Mouse (Mus musculus): ENCODE results near the gene C1qb. TPM values are rescaled to one million over a fixed set of nuclear protein-coding genes. Genes with fewer than 3 reads are reported as not detected.

The C1qb gene
- polyA plus RNA-seq, 1 experiment from 2014 or later = 71.4 TPM

DNA sequence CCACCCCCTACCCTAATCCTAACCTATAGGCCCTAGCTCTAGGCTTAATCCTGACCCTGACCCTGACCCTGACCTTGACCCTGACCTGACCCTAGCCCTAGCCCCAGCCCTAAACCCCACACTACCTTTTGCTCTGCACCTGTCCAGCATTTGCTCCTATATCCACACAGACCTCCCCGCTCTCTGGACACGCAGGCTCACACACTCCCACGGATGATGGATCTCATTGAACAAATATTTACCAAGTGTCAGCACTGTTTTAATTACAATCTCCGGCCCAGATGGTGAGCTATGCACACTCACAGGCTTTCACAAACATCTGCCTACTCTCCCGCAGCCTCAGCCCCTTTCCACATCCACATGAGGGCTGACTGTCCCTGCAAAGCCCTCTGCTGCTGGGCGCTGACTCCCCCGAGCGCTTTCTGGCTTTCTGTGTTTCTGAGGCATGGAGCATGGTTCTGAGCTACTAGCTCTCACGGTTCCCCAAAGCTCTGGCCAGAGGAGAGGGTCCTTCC lies 12.2 kb upstream of the C1qb start:
- Histone ChIP-seq H3K4me1 (replicated peaks; ENCODE audit: control insufficient read depth, insufficient read depth, low read length) (no peaks in the 10 kb centered on the region), H3K9me3 (ENCODE audit: control insufficient read depth) (no peaks in the 10 kb centered on the region), H3K27ac (ENCODE audit: low read depth, low read length) (no peak overlapping the region), H3K36me3 (ENCODE audit: control insufficient read depth, insufficient read depth) (no peaks in the 10 kb centered on the region), H3K9ac (ENCODE audit: low read depth, low read length) (no peak overlapping the region), H3K4me2 (replicated peaks; ENCODE audit: low read depth) (no peak overlapping the region), H3K27me3 (replicated peaks; ENCODE audit: control insufficient read depth, insufficient read depth, low read length) (peaks cover 18% of the 10 kb centered on the region; the same call in 1 of the 2 replicates), H3K4me3 (ENCODE audit: low read depth, low read length) (no peak overlapping the region)
- no peak for TF ChIP-seq CTCF (IDR thresholded peaks at IDR 0.05; ENCODE audit: low read depth)
- 32% methylated on average over 9 of the region's 9 CpGs for WGBS
- 0 out of 2 replicates have a peak, but pooled peaks have one; percentile 29 for ATAC-seq

DNA sequence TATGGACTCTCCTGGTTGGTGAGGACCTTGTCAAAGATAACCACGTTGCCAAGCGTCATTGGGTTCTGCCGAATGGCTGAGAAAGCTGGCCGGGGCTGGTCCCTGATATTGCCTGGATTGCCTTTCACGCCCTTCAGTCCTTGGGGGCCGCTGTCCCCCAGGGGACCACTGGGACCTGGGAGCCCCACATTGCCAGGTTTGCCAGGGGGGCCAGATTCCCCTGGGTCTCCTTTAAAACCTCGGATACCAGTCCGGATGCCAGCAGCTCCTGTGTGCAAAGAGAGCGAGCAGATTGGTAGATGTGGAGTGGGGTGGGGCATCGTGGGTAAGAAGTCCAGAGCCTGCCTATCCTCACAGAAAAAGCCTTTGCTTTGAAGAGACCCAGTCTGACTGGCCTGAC lies 10.5 kb upstream of the C1qb start:
- no peaks in the 10 kb centered on the region for H3K4me1 ChIP-seq (replicated peaks; ENCODE audit: control insufficient read depth, insufficient read depth, low read length)
- peaks cover 18% of the 10 kb centered on the region; the same call in 1 of the 2 replicates for H3K27me3 ChIP-seq (replicated peaks; ENCODE audit: control insufficient read depth, insufficient read depth, low read length)
- H3K4me2 ChIP-seq (replicated peaks; ENCODE audit: low read depth) = no peak overlapping the region
- no peak overlapping the region for H3K4me3 ChIP-seq (ENCODE audit: low read depth, low read length)
- no peaks in the 10 kb centered on the region for H3K9me3 ChIP-seq (ENCODE audit: control insufficient read depth)
- ATAC-seq = no peak
- 26% methylated on average over 10 of the region's 10 CpGs for WGBS
- H3K36me3 ChIP-seq (ENCODE audit: control insufficient read depth, insufficient read depth) = no peaks in the 10 kb centered on the region
- no peak overlapping the region for H3K27ac ChIP-seq (ENCODE audit: low read depth, low read length)
- no peak overlapping the region for H3K9ac ChIP-seq (ENCODE audit: low read depth, low read length)
- no peak for TF ChIP-seq CTCF (IDR thresholded peaks at IDR 0.05; ENCODE audit: low read depth)

DNA sequence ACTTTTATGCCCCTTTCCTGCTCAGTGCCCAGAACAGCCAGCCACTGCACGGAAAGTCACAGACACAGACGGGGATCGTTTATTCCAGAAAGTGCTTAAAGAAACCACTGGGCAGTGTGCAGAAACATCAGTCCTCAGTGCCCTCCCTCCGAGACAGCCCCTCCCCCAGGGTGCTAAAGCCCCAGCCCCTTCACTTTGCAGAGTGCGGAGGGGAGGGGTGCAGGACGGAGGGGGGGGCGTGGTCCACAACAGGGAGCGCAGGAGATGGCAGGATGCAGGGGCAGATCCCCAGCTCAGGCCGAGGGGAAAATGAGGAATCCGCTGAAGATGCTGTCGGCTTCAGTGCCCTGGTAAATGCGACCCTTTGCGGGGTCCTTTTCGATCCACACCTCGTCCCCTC lies 9.9 kb upstream of the C1qb start:
- Histone ChIP-seq H3K27ac (ENCODE audit: low read depth, low read length) (no peak overlapping the region), H3K9me3 (ENCODE audit: control insufficient read depth) (no peaks in the 10 kb centered on the region), H3K4me3 (ENCODE audit: low read depth, low read length) (0 out of 2 replicates have a peak overlapping the region, but pooled peaks have one; percentile 2), H3K9ac (ENCODE audit: low read depth, low read length) (no peak overlapping the region), H3K36me3 (ENCODE audit: control insufficient read depth, insufficient read depth) (no peaks in the 10 kb centered on the region), H3K4me2 (replicated peaks; ENCODE audit: low read depth) (no peak overlapping the region; the same call in 1 of the 2 replicates), H3K4me1 (replicated peaks; ENCODE audit: control insufficient read depth, insufficient read depth, low read length) (no peaks in the 10 kb centered on the region), H3K27me3 (replicated peaks; ENCODE audit: control insufficient read depth, insufficient read depth, low read length) (peaks cover 18% of the 10 kb centered on the region; the same call in 1 of the 2 replicates)
- TF ChIP-seq CTCF (IDR thresholded peaks at IDR 0.05; ENCODE audit: low read depth) = no peak
- WGBS = 9% methylated on average over 15 of the region's 15 CpGs
- ATAC-seq = no peak

DNA sequence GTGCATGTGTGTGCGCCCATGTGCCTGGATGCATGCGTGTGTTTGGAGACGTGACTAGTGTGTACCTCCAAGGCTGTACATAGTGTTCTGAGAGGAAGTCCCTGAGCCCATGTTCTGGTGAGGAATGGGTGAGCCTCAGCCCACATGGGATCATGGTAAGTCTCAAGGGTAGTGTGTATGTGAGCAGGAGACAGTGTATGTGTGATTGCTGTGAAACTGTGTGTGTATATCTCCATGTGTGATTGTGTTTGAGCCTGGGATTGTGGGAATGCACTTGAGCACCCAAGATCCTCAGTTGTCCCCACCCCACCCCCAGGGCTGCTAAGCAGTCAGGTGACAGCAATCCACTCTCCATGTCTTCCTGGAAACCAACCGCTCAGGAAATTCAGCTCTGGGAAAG lies 8.8 kb upstream of the C1qb start:
- ATAC-seq = no peak
- no peaks in the 10 kb centered on the region for H3K9me3 ChIP-seq (ENCODE audit: control insufficient read depth)
- no peak overlapping the region for H3K4me3 ChIP-seq (ENCODE audit: low read depth, low read length)
- no peaks in the 10 kb centered on the region for H3K36me3 ChIP-seq (ENCODE audit: control insufficient read depth, insufficient read depth)
- WGBS = 59% methylated on average over 4 of the region's 4 CpGs
- H3K27ac ChIP-seq (ENCODE audit: low read depth, low read length) = no peak overlapping the region
- peaks cover 18% of the 10 kb centered on the region; the same call in 1 of the 2 replicates for H3K27me3 ChIP-seq (replicated peaks; ENCODE audit: control insufficient read depth, insufficient read depth, low read length)
- no peak overlapping the region for H3K4me2 ChIP-seq (replicated peaks; ENCODE audit: low read depth)
- TF ChIP-seq CTCF (IDR thresholded peaks at IDR 0.05; ENCODE audit: low read depth) = no peak
- H3K9ac ChIP-seq (ENCODE audit: low read depth, low read length) = no peak overlapping the region
- H3K4me1 ChIP-seq (replicated peaks; ENCODE audit: control insufficient read depth, insufficient read depth, low read length) = no peaks in the 10 kb centered on the region

DNA sequence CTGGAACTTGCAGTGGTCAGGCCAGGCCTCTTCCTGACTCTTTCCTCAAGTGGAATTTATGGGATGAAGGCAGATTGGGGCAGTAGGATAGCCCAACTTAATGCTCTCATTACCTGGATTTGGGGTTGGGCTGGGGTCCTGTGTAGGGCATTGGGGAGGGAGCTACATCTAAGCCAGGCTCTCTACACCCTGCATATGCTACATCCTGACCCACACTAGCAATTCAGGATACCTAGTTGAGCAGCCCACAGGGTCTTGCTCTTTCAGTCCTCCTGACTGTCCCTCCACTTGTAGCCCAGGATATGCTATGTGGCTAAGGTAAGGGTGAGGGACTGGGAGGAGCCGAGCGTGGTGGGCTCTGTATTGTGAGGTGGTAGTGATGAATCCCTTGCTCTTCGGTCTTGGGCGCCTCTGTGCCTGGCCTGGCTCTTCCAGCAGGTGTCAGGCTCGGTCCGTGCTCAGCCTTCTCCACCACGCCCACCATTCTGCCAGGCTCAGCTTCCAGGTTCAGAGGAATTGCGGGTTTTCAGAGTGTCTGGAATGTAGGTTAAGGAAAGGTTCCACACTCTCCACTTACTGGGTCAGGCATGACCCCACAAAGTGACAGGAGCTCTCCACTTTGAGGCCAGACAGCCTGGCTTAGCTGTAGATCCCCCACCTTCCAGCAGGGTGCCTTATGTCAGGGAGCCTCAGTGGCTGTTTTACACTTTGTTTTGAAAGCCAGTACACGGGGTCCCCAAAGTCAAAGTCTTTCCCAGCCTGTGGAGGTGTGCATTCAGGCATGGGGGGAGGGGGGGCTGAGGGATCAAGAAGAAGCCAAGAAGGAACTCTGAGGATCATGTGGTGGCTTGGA lies 7.9 kb upstream of the C1qb start:
- H3K27ac ChIP-seq (ENCODE audit: low read depth, low read length) = no peak overlapping the region
- no peaks in the 10 kb centered on the region for H3K36me3 ChIP-seq (ENCODE audit: control insufficient read depth, insufficient read depth)
- no peak overlapping the region for H3K9ac ChIP-seq (ENCODE audit: low read depth, low read length)
- TF ChIP-seq CTCF (IDR thresholded peaks at IDR 0.05; ENCODE audit: low read depth) = peak; percentile 89
- no peak overlapping the region for H3K4me2 ChIP-seq (replicated peaks; ENCODE audit: low read depth)
- peaks cover 18% of the 10 kb centered on the region; the same call in 1 of the 2 replicates for H3K27me3 ChIP-seq (replicated peaks; ENCODE audit: control insufficient read depth, insufficient read depth, low read length)
- ATAC-seq = no peak
- H3K9me3 ChIP-seq (ENCODE audit: control insufficient read depth) = no peaks in the 10 kb centered on the region
- no peaks in the 10 kb centered on the region for H3K4me1 ChIP-seq (replicated peaks; ENCODE audit: control insufficient read depth, insufficient read depth, low read length)
- H3K4me3 ChIP-seq (ENCODE audit: low read depth, low read length) = no peak overlapping the region
- 6% methylated on average over 9 of the region's 9 CpGs for WGBS

DNA sequence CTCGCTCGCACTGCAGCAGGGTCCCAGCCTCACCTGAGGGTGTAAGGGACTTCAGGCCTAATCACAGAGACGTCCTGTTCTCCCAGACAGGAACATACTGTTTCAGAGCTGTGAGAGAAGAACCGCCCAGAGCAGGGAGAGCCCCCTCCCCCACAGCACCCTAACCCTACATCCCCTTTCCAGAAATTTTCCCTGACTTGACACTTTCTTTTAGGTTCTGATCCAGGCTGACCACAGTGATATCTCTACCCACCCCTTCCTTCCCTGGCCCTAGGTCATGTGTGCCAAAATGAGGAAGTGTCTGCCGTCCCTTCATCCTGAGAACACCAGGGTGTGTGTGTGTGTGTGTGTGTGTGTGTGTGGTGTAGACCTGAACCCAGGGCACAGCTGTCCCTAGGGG lies 6.8 kb upstream of the C1qb start, which contains the start of gene C1qc:
Gene C1qc (minus strand): TSS at position 255 of the 400 bp plus-strand sequence.
- Histone ChIP-seq H3K36me3 (ENCODE audit: control insufficient read depth, insufficient read depth) (no peaks in the 10 kb centered on the region), H3K4me3 (ENCODE audit: low read depth, low read length) (no peak within 1 kb of the TSS), H3K9me3 (ENCODE audit: control insufficient read depth) (no peaks in the 10 kb centered on the region), H3K4me2 (replicated peaks; ENCODE audit: low read depth) (no peak within 1 kb of the TSS), H3K27ac (ENCODE audit: low read depth, low read length) (no peak within 1 kb of the TSS), H3K4me1 (replicated peaks; ENCODE audit: control insufficient read depth, insufficient read depth, low read length) (no peaks in the 10 kb centered on the region), H3K9ac (ENCODE audit: low read depth, low read length) (no peak within 1 kb of the TSS), H3K27me3 (replicated peaks; ENCODE audit: control insufficient read depth, insufficient read depth, low read length) (peaks cover 18% of the 10 kb centered on the region; the same call in 1 of the 2 replicates)
- no peak for TF ChIP-seq CTCF (IDR thresholded peaks at IDR 0.05; ENCODE audit: low read depth)
- 0 out of 2 replicates have a peak, but pooled peaks have one; percentile 11 for ATAC-seq
- 54% methylated on average over 5 of the region's 5 CpGs for WGBS

All from intestine, postnatal 0 days (tissue).